In genomic region chr13:95782969-95783332, GRCm38 (mm10) we compare ENCODE assay signal across 16 mouse cellular contexts.
DNase-seq lines count a peak whose midpoint lies in the region; ATAC-seq and TF ChIP-seq lines count a peak whose summit lies in the region.
"Had no signal": no experiment of that assay in that cellular context is flagged by ENCODE, and none has a peak within 500 bp of the region (broad histone marks: within the 10 kb centered on the region; RNA-seq: fewer than 3 reads in every experiment).

No protein-coding gene starts in this region.

- DNase-seq in intestine, embryonic 14.5 days (ENCODE audit: low spot score) = no peak
- DNase-seq in CH12.LX (ENCODE audit: extremely low read depth) = peak; percentile 20
- DNase-seq in right cerebral cortex, adult 18-20 months = no peak
- DNase-seq in thymus, postnatal 25 days = no peak
- DNase-seq: cerebellum, adult 9-10 months; gastrocnemius, postnatal 10 days; kidney, postnatal 4 days; lung, adult 18-20 months; lung, postnatal 4 days; right cerebral cortex, postnatal 14 days had no signal

- dilution Hi-C loops in CH12.LX (cut with MboI; ENCODE audit: extremely low pct_ligation_motif_present, extremely low pct_unique_long_range_greater_than_20kb, low sequenced_read_pairs) = no loop called here

- in situ Hi-C loops in CH12.LX (cut with MboI; ENCODE audit: low pct_ligation_motif_present, low pct_unique_long_range_greater_than_20kb, low sequenced_read_pairs) = no loop called here

- no peaks in the 10 kb centered on the region for H3K27me3 ChIP-seq in intestine, embryonic 14.5 days (replicated peaks; ENCODE audit: control insufficient read depth, insufficient read depth, low read length)
- H3K27me3 ChIP-seq in intestine, postnatal 0 days (replicated peaks; ENCODE audit: control insufficient read depth, insufficient read depth, low read length) = no peaks in the 10 kb centered on the region
- no peaks in the 10 kb centered on the region for H3K27me3 ChIP-seq in CH12.LX (replicated peaks)
- no peaks in the 10 kb centered on the region for H3K27me3 ChIP-seq in intestine, embryonic 15.5 days (replicated peaks)
- H3K27me3 ChIP-seq in stomach, embryonic 14.5 days (ENCODE audit: control insufficient read depth, insufficient read depth, low read length) = no peaks in the 10 kb centered on the region
- H3K27me3 ChIP-seq: hindbrain, embryonic 15.5 days; neural tube, embryonic 13.5 days had no signal

- no peaks in the 10 kb centered on the region for H3K36me3 ChIP-seq in intestine, embryonic 14.5 days (ENCODE audit: control insufficient read depth, insufficient read depth, low read length)
- no peaks in the 10 kb centered on the region for H3K36me3 ChIP-seq in intestine, postnatal 0 days (ENCODE audit: control insufficient read depth, insufficient read depth)
- H3K36me3 ChIP-seq in CH12.LX (replicated peaks in 1 of 2; ENCODE audit: control insufficient read depth in 1 of 2, insufficient read depth in 1 of 2, low read length in 1 of 2) = no peaks in the 10 kb centered on the region
- H3K36me3 ChIP-seq in intestine, embryonic 15.5 days = no peaks in the 10 kb centered on the region
- H3K36me3 ChIP-seq in stomach, embryonic 14.5 days (ENCODE audit: control insufficient read depth, insufficient read depth, low read length) = no peaks in the 10 kb centered on the region
- H3K36me3 ChIP-seq: hindbrain, embryonic 15.5 days; neural tube, embryonic 13.5 days had no signal

- TF ChIP-seq CTCF in intestine, postnatal 0 days (IDR thresholded peaks at IDR 0.05; ENCODE audit: low read depth) = no peak
- TF ChIP-seq CTCF in CH12.LX (conservative IDR thresholded peaks at IDR 0.05 in 1 of 2, IDR thresholded peaks at IDR 0.05 in 1 of 2; ENCODE audit: low read depth in 2 of 2, low read length in 2 of 2) = no peak

- WGBS in intestine, embryonic 14.5 days = 56% methylated on average over 2 of the region's 2 CpGs
- WGBS in intestine, postnatal 0 days = 37% methylated on average over 2 of the region's 2 CpGs
- WGBS in intestine, embryonic 15.5 days = 52% methylated on average over 2 of the region's 2 CpGs
- 60% methylated on average over 2 of the region's 2 CpGs for WGBS in stomach, embryonic 14.5 days

- no peak for TF ChIP-seq RAD21 in CH12.LX (IDR thresholded peaks at IDR 0.05; ENCODE audit: low read depth, low read length)

- TF ChIP-seq EP300 in CH12.LX (IDR thresholded peaks at IDR 0.05; ENCODE audit: low read length) = no peak

- no peaks in the 10 kb centered on the region for H3K9me3 ChIP-seq in intestine, embryonic 14.5 days (ENCODE audit: control insufficient read depth, low read length)
- H3K9me3 ChIP-seq in intestine, postnatal 0 days (ENCODE audit: control insufficient read depth) = no peaks in the 10 kb centered on the region
- H3K9me3 ChIP-seq in CH12.LX (replicated peaks; ENCODE audit: low read length) = no peaks in the 10 kb centered on the region
- no peaks in the 10 kb centered on the region for H3K9me3 ChIP-seq in intestine, embryonic 15.5 days
- H3K9me3 ChIP-seq in stomach, embryonic 14.5 days (ENCODE audit: control insufficient read depth, low read depth, low read length) = no peaks in the 10 kb centered on the region
- H3K9me3 ChIP-seq: hindbrain, embryonic 15.5 days; neural tube, embryonic 13.5 days had no signal

- TF ChIP-seq POLR2A in CH12.LX (IDR thresholded peaks at IDR 0.05; ENCODE audit: low read depth, low read length) = no peak

- H3K79me2 ChIP-seq in CH12.LX (replicated peaks; ENCODE audit: control insufficient read depth, extremely low read depth, insufficient read depth, poor library complexity, severe bottlenecking) = no peaks in the 10 kb centered on the region

- H3K4me1 ChIP-seq in intestine, embryonic 14.5 days (replicated peaks; ENCODE audit: control insufficient read depth, insufficient read depth, low read length) = peaks cover 37% of the 10 kb centered on the region
- H3K4me1 ChIP-seq in intestine, postnatal 0 days (replicated peaks; ENCODE audit: control insufficient read depth, insufficient read depth, low read length) = peaks cover 30% of the 10 kb centered on the region
- H3K4me1 ChIP-seq in CH12.LX (ENCODE audit: control insufficient read depth in 1 of 2, insufficient read depth in 2 of 2) = peaks cover 0 to 25% of the 10 kb centered on the region in 2 experiments; a peak in 2 of 4 replicates
- H3K4me1 ChIP-seq in intestine, embryonic 15.5 days (replicated peaks) = peaks cover 34% of the 10 kb centered on the region
- peaks cover 26% of the 10 kb centered on the region for H3K4me1 ChIP-seq in stomach, embryonic 14.5 days (ENCODE audit: control insufficient read depth, insufficient read depth, low read length)
- H3K4me1 ChIP-seq: hindbrain, embryonic 15.5 days had no signal

- no peak overlapping the region for H3K4me2 ChIP-seq in intestine, embryonic 14.5 days (ENCODE audit: low read length)
- no peak overlapping the region for H3K4me2 ChIP-seq in intestine, postnatal 0 days (replicated peaks; ENCODE audit: low read depth)
- no peak overlapping the region for H3K4me2 ChIP-seq in CH12.LX (ENCODE audit: insufficient read depth, low read depth, poor library complexity, severe bottlenecking)
- H3K4me2 ChIP-seq in intestine, embryonic 15.5 days (replicated peaks) = no peak overlapping the region; the same call in 1 of the 2 replicates
- no peak overlapping the region for H3K4me2 ChIP-seq in stomach, embryonic 14.5 days (replicated peaks; ENCODE audit: low read depth, low read length)
- H3K4me2 ChIP-seq: hindbrain, embryonic 15.5 days; midbrain, embryonic 11.5 days; neural tube, embryonic 13.5 days had no signal

- 0 out of 2 replicates have a peak, but pooled peaks have one; percentile 14 for ATAC-seq in intestine, embryonic 14.5 days (replicated peaks; ENCODE audit: low FRiP score, low TSS enrichment, low read depth)
- no peak for ATAC-seq in intestine, postnatal 0 days
- peak; percentile 43 for ATAC-seq in intestine, embryonic 15.5 days
- ATAC-seq in stomach, embryonic 14.5 days (ENCODE audit: insufficient number of reproducible peaks, insufficient read depth, low FRiP score, low read depth) = 0 out of 2 replicates have a peak, but pooled peaks have one; percentile 16

- no peak overlapping the region for H3K27ac ChIP-seq in intestine, embryonic 14.5 days (ENCODE audit: low read depth)
- H3K27ac ChIP-seq in intestine, postnatal 0 days (ENCODE audit: low read depth, low read length) = no peak overlapping the region
- no peak overlapping the region for H3K27ac ChIP-seq in CH12.LX (ENCODE audit: insufficient read depth, low read depth)
- peak overlapping the region; percentile 3; the same call in 1 of the 2 replicates for H3K27ac ChIP-seq in intestine, embryonic 15.5 days
- H3K27ac ChIP-seq in stomach, embryonic 14.5 days (ENCODE audit: low read length) = no peak overlapping the region
- H3K27ac ChIP-seq: hindbrain, embryonic 15.5 days; neural tube, embryonic 13.5 days had no signal

- no peak overlapping the region for H3K4me3 ChIP-seq in intestine, embryonic 14.5 days (ENCODE audit: low read depth, low read length)
- no peak overlapping the region for H3K4me3 ChIP-seq in intestine, postnatal 0 days (ENCODE audit: low read depth, low read length)
- no peak overlapping the region for H3K4me3 ChIP-seq in CH12.LX (replicated peaks in 1 of 3; ENCODE audit: low read depth in 2 of 3, low read length in 2 of 3, poor library complexity in 1 of 3)
- no peak overlapping the region for H3K4me3 ChIP-seq in intestine, embryonic 15.5 days (replicated peaks)
- no peak overlapping the region for H3K4me3 ChIP-seq in stomach, embryonic 14.5 days (ENCODE audit: low read depth, low read length)
- H3K4me3 ChIP-seq: hindbrain, embryonic 15.5 days; neural tube, embryonic 13.5 days had no signal

- H3K9ac ChIP-seq in intestine, embryonic 14.5 days (ENCODE audit: low read length) = no peak overlapping the region
- no peak overlapping the region for H3K9ac ChIP-seq in intestine, postnatal 0 days (ENCODE audit: low read depth, low read length)
- H3K9ac ChIP-seq in CH12.LX (ENCODE audit: insufficient read depth, low read depth) = no peak overlapping the region
- no peak overlapping the region for H3K9ac ChIP-seq in intestine, embryonic 15.5 days
- no peak overlapping the region for H3K9ac ChIP-seq in stomach, embryonic 14.5 days (replicated peaks; ENCODE audit: low read depth, low read length)
- H3K9ac ChIP-seq: hindbrain, embryonic 15.5 days; neural tube, embryonic 13.5 days had no signal

TF ChIP-seq in CH12.LX, 34 proteins besides CTCF, POLR2A, EP300 and RAD21:
- no peak for TF ChIP-seq SMC3 (IDR thresholded peaks at IDR 0.05; ENCODE audit: low read depth, low read length)
- no peak for TF ChIP-seq USF1 (IDR thresholded peaks at IDR 0.05; ENCODE audit: low read depth, low read length)
- no peak for TF ChIP-seq SIN3A (IDR thresholded peaks at IDR 0.05; ENCODE audit: low read length)
- no peak for TF ChIP-seq MAX (IDR thresholded peaks at IDR 0.05; ENCODE audit: low read length)
- TF ChIP-seq NRF1 (IDR thresholded peaks at IDR 0.05; ENCODE audit: low read depth, low read length) = no peak
- TF ChIP-seq POLR2AphosphoS2 (IDR thresholded peaks at IDR 0.05; ENCODE audit: low read depth, low read length) = no peak
- no peak for TF ChIP-seq TBP (conservative IDR thresholded peaks at IDR 0.05; ENCODE audit: low read depth, low read length)
- TF ChIP-seq ETS1 (conservative IDR thresholded peaks at IDR 0.05; ENCODE audit: low read depth, low read length) = no peak
- no peak for TF ChIP-seq KAT2A (IDR thresholded peaks at IDR 0.05; ENCODE audit: insufficient replicate concordance, low read length)
- no peak for TF ChIP-seq ZKSCAN1 (IDR thresholded peaks at IDR 0.05; ENCODE audit: borderline replicate concordance, low read depth, low read length)
- no peak for TF ChIP-seq CHD2 (IDR thresholded peaks at IDR 0.05; ENCODE audit: low read length)
- TF ChIP-seq MAFK (IDR thresholded peaks at IDR 0.05; ENCODE audit: insufficient replicate concordance, low read length) = no peak
- no peak for TF ChIP-seq JUND (conservative IDR thresholded peaks at IDR 0.05; ENCODE audit: low read depth, low read length)
- TF ChIP-seq MYC (IDR thresholded peaks at IDR 0.05; ENCODE audit: low read depth, low read length) = no peak
- no peak for TF ChIP-seq BHLHE40 (IDR thresholded peaks at IDR 0.05; ENCODE audit: low read depth, low read length)
- no peak for TF ChIP-seq IRF4 (IDR thresholded peaks at IDR 0.05; ENCODE audit: low read depth, low read length)
- no peak for TF ChIP-seq MEF2A (IDR thresholded peaks at IDR 0.05; ENCODE audit: borderline replicate concordance, low read depth, low read length)
- TF ChIP-seq UBTF (IDR thresholded peaks at IDR 0.05; ENCODE audit: low read depth, low read length) = no peak
